Mouse (Mus musculus): ENCODE measurements around the gene Gfy.

The Gfy gene

GRCm38 (mm10) chr7:45128624-45129246, 50.6 kb downstream of the Gfy start, which contains the start of gene Rpl13a:
Gene Rpl13a (minus strand): TSS chr7:45128761.
- in situ Hi-C loops (cut with MboI, MseI): no loop called here

- in situ Hi-C loops (cut with MboI, MseI): no loop called here
Observed at GRCm38 (mm10) chr7:45127700-45128224, 51.6 kb downstream of the Gfy start.

- in situ Hi-C loops (cut with MboI, MseI): no loop called here
Observed at GRCm38 (mm10) chr7:45126844-45127699, 52.3 kb downstream of the Gfy start.

Measured in T-helper 1 cell (primary cell).